Mouse (Mus musculus) liver, postnatal 0 days (tissue): ENCODE measurements around the gene Tmem131.

ENCODE experiments used
- CTCF ChIP-seq: sonication (generic); IDR thresholded peaks from 2 replicates; pipeline ENCODE4 v1.5.1; 2016; ENCODE audit warnings: antibody characterized with exemption, low read depth
- EP300 ChIP-seq: IDR thresholded peaks from 2 replicates; pipeline ENCODE4 v1.6.1; 2016; ENCODE audit warnings: antibody characterized with exemption, low read depth, mild to moderate bottlenecking

DNA sequence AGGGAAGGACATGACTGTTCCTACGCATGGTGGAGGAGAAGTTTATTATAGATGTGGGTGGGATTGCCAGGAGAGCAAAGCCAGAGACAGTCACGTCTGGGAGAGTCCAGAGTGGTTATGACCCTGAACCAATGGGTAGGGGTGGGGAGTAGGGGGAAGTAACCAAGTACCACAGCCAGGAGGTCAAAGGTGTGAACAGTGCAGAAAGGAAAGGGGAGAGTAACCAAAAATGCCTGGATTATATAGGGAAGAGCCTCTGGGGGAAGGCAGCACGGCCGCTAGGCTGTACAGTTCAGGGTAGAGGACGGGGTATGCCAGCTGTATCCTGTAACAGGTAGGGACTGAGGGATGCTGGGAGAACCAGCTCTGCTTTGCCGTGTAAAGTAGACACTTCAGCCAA, 45.1 kb upstream of the Tmem131 start:
- TF ChIP-seq CTCF (no peak), EP300 (no peak)
